Mouse (Mus musculus): ENCODE measurements at regions not wholly inside any gene's neighbourhood (a gene's known extent, or its start where the extent isn't known, plus 50 kb on each side); places are given as distances from the start of the nearest gene placed in this dataset.

DNA sequence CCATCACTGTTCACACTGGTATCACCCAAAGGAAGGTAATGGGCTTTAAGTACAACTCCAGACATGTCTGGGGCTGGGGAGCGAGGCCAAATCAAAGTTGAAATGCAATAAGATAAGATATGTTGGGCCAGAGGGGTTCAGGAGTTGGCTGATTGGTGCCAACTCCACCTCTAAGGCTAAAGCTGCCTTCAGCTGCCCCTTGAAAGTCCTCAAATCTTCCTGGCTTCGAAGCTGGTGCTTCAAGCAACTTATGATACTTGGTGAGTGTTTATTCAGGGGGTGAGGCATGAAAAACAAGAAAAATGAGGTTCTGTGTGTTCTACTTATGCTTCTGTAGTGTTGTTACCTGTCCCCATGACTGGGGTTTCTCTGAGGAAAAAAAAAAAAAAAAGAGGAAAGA, 185.3 kb upstream of the Zfp703 start:
- Histone ChIP-seq H3K4me1 (no peaks in the 10 kb centered on the region), H3K36me3 (no peaks in the 10 kb centered on the region), H3K4me2 (replicated peaks) (no peak overlapping the region), H3K9ac (no peak overlapping the region), H3K27ac (no peak overlapping the region), H3K9me3 (no peaks in the 10 kb centered on the region), H3K27me3 (no peaks in the 10 kb centered on the region), H3K4me3 (no peak overlapping the region)
- no peak for ATAC-seq (ENCODE audit: insufficient number of reproducible peaks, insufficient read depth, low FRiP score, low TSS enrichment)
- 80% methylated on average over 2 of the region's 2 CpGs for WGBS

DNA sequence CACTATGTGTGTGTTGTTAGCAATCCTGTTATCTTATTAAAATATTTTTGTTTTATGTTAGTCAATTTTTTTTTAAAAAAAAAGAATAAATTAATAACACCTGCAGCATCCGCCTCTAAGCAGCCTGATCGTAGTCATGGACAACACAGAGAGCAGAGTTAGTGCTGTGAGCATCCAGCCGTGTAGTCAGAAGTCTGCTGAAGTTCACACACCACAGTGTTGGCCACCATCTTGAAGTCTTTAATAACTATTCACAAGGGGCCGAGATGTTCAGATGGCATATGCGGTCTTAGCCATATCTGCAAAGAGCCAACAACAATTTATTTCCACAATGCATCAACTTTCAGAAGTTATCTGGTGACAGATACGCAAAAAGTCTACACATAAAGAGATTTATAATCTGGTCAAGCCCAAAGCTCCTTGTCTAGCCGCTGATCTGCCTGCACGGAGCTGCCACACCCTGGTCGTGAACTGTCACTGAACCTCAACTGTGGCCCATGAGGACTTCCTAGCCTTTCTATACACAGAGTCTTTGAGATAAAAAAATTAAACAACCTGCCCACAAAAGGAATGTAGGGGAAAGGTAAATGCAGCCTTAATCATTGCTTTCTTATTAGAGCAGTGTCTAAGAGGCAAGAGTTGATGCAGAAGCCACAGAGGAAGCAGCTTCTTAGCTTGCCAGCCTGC, 183.4 kb upstream of the Zfp703 start:
- WGBS = 85% methylated on average over 9 of the region's 9 CpGs
- Histone ChIP-seq H3K4me2 (replicated peaks) (no peak overlapping the region), H3K27ac (no peak overlapping the region), H3K36me3 (no peaks in the 10 kb centered on the region), H3K4me1 (no peaks in the 10 kb centered on the region), H3K4me3 (no peak overlapping the region), H3K27me3 (no peaks in the 10 kb centered on the region), H3K9ac (no peak overlapping the region), H3K9me3 (no peaks in the 10 kb centered on the region)
- ATAC-seq (ENCODE audit: insufficient number of reproducible peaks, insufficient read depth, low FRiP score, low TSS enrichment) = no peak

DNA sequence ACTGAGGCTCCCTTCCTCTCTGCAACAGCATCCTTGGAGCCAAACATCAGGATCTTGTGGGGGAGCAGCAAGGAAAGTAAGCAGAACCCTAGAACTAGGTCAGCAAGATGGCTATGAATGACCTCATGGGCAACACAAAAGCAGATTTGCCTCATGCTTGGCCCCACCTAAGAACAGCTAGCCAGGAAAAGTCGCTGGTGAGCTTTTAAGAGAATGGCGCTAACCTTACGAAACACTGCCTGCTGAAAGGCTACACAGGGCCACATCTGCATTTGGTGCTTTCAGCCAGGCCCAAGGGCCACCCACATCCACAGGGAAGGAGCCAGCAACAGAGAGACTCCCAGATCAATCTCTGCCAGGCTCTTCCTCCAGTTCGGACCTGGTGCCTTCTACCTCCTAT, 182.7 kb upstream of the Zfp703 start:
- no peak overlapping the region for H3K4me2 ChIP-seq (replicated peaks)
- peaks cover 5% of the 10 kb centered on the region; the same call in 1 of the 2 replicates for H3K27me3 ChIP-seq
- H3K9me3 ChIP-seq = no peaks in the 10 kb centered on the region
- no peaks in the 10 kb centered on the region for H3K4me1 ChIP-seq
- no peak overlapping the region for H3K27ac ChIP-seq
- H3K36me3 ChIP-seq = no peaks in the 10 kb centered on the region
- no peak overlapping the region for H3K4me3 ChIP-seq
- WGBS = 87% methylated on average over 4 of the region's 4 CpGs
- no peak for ATAC-seq (ENCODE audit: insufficient number of reproducible peaks, insufficient read depth, low FRiP score, low TSS enrichment)
- no peak overlapping the region for H3K9ac ChIP-seq

DNA sequence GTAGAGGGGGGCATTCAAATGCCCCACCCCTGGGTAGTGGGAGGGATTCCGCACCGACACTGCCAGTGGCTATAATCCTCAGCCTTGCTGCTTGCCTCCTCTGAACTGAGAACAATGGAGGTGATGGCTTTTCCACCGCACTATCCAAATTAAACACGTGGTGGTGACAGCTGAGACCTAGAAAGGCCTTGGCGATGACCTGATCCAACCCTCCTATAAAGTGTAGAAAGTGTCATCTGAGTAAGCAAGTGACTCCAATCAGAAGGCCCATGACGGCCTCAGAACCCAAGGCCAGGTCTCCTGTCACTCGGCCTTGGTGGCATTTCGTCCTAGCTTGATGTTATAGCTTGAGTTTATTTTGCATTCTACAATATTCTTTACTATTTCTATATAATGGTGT, 181.5 kb upstream of the Zfp703 start:
- peaks cover 5% of the 10 kb centered on the region; the same call in 1 of the 2 replicates for H3K27me3 ChIP-seq
- H3K9ac ChIP-seq = no peak overlapping the region
- no peaks in the 10 kb centered on the region for H3K36me3 ChIP-seq
- H3K27ac ChIP-seq = no peak overlapping the region
- H3K4me1 ChIP-seq = no peaks in the 10 kb centered on the region
- WGBS = 81% methylated on average over 8 of the region's 8 CpGs
- H3K9me3 ChIP-seq = no peaks in the 10 kb centered on the region
- no peak overlapping the region for H3K4me2 ChIP-seq (replicated peaks)
- no peak for ATAC-seq (ENCODE audit: insufficient number of reproducible peaks, insufficient read depth, low FRiP score, low TSS enrichment)
- no peak overlapping the region for H3K4me3 ChIP-seq

DNA sequence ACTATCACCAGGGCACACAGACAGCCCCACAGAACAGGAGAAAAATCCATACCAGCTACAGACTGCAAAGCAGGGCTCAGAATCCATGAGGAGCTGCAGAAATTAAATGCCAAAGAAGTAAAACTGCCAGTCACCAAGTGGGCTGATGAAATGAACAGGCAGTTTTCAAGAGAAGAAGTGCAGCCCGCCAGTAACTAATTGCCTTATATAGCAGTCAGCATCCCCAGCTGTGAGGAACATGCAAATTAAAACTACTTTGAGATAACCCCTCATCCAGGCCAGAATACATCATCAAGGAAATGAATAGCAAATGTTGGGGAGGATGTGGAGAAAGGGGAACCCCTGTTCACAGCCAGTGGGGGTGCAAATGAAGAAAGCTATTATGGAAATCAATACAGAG, 177.3 kb upstream of the Zfp703 start:
- no peak for ATAC-seq (ENCODE audit: insufficient number of reproducible peaks, insufficient read depth, low FRiP score, low TSS enrichment)
- Histone ChIP-seq H3K4me2 (replicated peaks) (no peak overlapping the region), H3K9me3 (no peaks in the 10 kb centered on the region), H3K27me3 (peaks cover 25% of the 10 kb centered on the region; the same call in 1 of the 2 replicates), H3K27ac (no peak overlapping the region), H3K4me3 (no peak overlapping the region), H3K36me3 (no peaks in the 10 kb centered on the region), H3K9ac (no peak overlapping the region), H3K4me1 (peaks cover 9% of the 10 kb centered on the region)
- 59% methylated on average over 1 of the region's 1 CpGs for WGBS

DNA sequence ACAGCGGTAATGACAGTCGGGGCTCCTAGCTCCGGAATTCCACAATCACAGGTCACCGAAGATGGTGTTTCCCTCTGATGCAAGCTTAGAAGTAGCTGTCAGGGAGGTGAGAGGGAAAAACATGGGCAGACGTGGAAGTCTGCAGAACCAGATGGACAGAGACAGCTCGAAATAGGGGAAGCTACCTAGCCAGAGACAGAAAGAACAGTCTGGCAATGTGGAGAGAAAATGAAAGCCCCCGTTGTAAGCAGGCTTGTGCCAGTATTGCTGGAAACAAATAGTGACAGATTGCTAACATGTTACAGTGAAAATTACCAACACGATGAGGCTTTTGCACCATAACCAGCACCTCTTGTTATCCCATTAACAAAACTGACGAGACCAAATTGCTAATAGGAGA, 173.0 kb upstream of the Zfp703 start:
- Histone ChIP-seq H3K27ac (no peak overlapping the region), H3K27me3 (peaks cover 23% of the 10 kb centered on the region; the same call in 1 of the 2 replicates)

DNA sequence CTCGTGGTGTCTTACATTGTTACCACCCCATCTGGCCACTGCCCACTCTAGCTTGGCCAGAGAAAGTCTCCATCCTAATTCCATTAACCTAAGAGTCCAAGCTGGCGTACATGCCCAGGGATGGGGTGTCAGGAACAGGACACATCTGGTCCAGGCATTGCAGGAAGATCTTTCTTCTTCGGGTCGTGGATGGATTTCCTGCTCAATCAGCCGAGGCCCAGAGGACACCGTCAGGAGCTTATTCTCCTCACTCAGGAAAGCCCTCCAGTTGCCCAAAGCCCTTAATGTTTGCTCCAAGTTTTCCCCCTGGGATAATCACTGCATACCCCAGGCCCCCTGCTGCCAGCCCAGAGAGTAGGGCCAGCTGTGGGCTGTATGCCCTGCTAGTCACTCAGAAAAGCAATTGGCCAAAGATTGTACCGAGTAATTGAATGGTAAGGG, 172.2 kb upstream of the Zfp703 start:
- no peak overlapping the region for H3K4me3 ChIP-seq
- H3K27me3 ChIP-seq = peaks cover 21% of the 10 kb centered on the region; the same call in 1 of the 2 replicates
- peak; percentile 24 for ATAC-seq (ENCODE audit: insufficient number of reproducible peaks, insufficient read depth, low FRiP score, low TSS enrichment)
- peak overlapping the region; percentile 70; the same call in 1 of the 2 replicates for H3K27ac ChIP-seq
- no peak overlapping the region for H3K9ac ChIP-seq
- H3K4me1 ChIP-seq = peaks cover 51% of the 10 kb centered on the region
- no peak overlapping the region for H3K4me2 ChIP-seq (replicated peaks)
- H3K9me3 ChIP-seq = no peaks in the 10 kb centered on the region
- WGBS = 16% methylated on average over 7 of the region's 7 CpGs
- H3K36me3 ChIP-seq = no peaks in the 10 kb centered on the region

More for the DNA sequence above, 173.0 kb upstream of the Zfp703 start:
- no peak overlapping the region for H3K4me3 ChIP-seq
- H3K36me3 ChIP-seq = no peaks in the 10 kb centered on the region
- 52% methylated on average over 9 of the region's 9 CpGs for WGBS
- no peak overlapping the region for H3K4me2 ChIP-seq (replicated peaks)
- no peak overlapping the region for H3K9ac ChIP-seq
- peaks cover 46% of the 10 kb centered on the region for H3K4me1 ChIP-seq
- ATAC-seq (ENCODE audit: insufficient number of reproducible peaks, insufficient read depth, low FRiP score, low TSS enrichment) = no peak
- H3K9me3 ChIP-seq = no peaks in the 10 kb centered on the region

DNA sequence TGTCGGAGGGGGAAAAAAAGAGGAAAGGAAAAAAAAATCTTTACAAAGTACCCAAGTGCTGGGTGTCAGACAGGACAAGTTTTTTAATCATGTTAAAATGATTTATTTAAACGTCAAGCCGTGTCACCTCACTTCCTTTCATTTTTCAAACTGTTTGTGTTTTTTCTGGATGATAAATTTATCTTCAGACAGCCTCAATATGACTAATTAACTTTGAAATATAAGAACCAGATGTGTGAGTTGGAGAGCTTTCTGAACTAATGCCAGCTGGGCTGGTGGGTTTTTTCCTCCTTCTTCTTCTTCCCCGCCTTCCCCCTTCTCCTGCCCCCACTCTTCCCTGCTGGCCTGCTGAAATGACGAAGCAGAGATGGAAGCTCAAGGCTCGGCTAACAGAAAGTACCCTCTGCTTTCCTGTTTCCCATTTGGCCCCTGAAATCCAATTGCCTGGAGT, 171.7 kb upstream of the Zfp703 start:
- Histone ChIP-seq H3K9me3 (no peaks in the 10 kb centered on the region), H3K9ac (no peak overlapping the region), H3K27ac (peak overlapping the region; percentile 70), H3K27me3 (peaks cover 23% of the 10 kb centered on the region; the same call in 1 of the 2 replicates), H3K4me1 (peaks cover 51% of the 10 kb centered on the region), H3K4me2 (replicated peaks) (0 out of 2 replicates have a peak overlapping the region, but pooled peaks have one; percentile 14), H3K36me3 (no peaks in the 10 kb centered on the region), H3K4me3 (no peak overlapping the region)
- ATAC-seq (ENCODE audit: insufficient number of reproducible peaks, insufficient read depth, low FRiP score, low TSS enrichment) = no peak
- WGBS = 5% methylated on average over 6 of the region's 6 CpGs

DNA sequence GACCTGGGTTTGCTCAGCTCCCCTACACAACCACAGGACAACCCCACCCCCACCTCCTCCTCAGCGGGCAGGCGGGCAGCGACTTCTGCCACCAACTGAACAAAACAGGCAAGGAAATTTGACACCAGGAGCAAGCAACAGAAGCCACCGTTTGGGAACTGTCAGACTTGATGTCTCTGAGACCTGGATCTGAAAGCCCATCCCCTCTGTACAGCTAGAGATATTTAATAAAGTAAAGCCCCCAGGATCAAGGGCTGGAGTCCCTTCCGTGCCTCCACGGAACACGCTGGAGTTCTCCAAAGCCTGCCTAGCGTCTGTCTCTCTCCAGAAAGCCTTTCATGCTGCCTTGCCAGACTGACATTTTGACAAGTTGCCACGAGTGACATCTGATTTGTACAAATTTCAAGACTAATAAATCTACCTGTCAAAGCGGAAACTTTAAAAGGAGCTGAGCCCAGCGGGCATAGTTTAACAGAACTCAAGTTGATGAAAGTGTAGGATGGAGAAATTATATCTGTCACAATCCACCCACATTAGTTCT, 168.9 kb upstream of the Zfp703 start:
- WGBS = 9% methylated on average over 11 of the region's 11 CpGs
- no peaks in the 10 kb centered on the region for H3K9me3 ChIP-seq
- H3K4me3 ChIP-seq = no peak overlapping the region
- H3K4me1 ChIP-seq = peaks cover 54% of the 10 kb centered on the region
- H3K27me3 ChIP-seq = 0 out of 2 replicates have a peak, but pooled peaks cover 16% of the 10 kb centered on the region
- H3K4me2 ChIP-seq (replicated peaks) = peak overlapping the region; percentile 26
- no peak overlapping the region for H3K9ac ChIP-seq
- no peaks in the 10 kb centered on the region for H3K36me3 ChIP-seq
- ATAC-seq (ENCODE audit: insufficient number of reproducible peaks, insufficient read depth, low FRiP score, low TSS enrichment) = no peak
- H3K27ac ChIP-seq = 0 out of 2 replicates have a peak overlapping the region, but pooled peaks have one; percentile 63

DNA sequence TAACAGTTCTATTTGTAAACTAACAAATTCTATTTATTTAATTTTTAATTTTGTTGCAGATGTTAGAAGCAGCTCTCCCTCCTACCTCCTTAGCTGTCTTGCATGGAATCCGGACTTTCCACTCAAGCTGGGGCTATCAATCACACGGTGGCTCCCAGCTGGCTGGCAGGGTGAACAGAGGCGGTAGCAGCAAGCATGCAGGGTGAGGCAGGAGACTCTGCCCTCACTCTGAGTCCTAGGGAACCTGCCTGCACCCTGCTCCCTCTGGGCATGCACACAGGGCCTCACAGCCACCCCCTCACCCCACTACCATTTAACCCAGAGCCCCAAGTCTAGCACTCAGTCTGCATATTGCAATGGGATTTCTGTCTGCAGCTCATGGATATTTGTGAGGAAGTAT, 168.4 kb upstream of the Zfp703 start:
- Histone ChIP-seq H3K4me2 (replicated peaks) (no peak overlapping the region), H3K4me3 (no peak overlapping the region), H3K27me3 (0 out of 2 replicates have a peak, but pooled peaks cover 10% of the 10 kb centered on the region), H3K9ac (no peak overlapping the region), H3K4me1 (peaks cover 54% of the 10 kb centered on the region), H3K27ac (no peak overlapping the region), H3K36me3 (no peaks in the 10 kb centered on the region), H3K9me3 (no peaks in the 10 kb centered on the region)
- ATAC-seq (ENCODE audit: insufficient number of reproducible peaks, insufficient read depth, low FRiP score, low TSS enrichment) = no peak
- WGBS = 6% methylated on average over 3 of the region's 3 CpGs

DNA sequence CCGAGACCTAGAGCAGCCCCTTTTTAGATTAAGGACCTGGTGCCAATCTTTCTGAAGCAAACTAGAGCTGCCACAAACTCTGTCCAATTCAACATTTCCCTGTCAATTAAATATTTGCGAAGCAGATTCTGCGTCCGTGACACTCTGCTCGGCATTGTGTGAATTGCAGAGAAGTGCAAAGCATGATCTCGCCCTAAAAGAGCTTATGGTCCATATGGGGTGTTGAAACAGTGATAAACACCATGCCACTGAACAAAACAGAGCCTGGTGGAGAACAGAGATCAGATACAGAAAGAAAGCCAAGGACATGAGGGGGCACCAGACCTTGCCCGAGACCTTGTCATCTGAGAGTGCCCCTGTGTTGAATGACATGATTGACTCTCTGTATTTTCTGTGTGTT, 167.2 kb upstream of the Zfp703 start:
- no peaks in the 10 kb centered on the region for H3K9me3 ChIP-seq
- no peak overlapping the region for H3K9ac ChIP-seq
- no peaks in the 10 kb centered on the region for H3K36me3 ChIP-seq
- H3K27ac ChIP-seq = no peak overlapping the region
- no peak for ATAC-seq (ENCODE audit: insufficient number of reproducible peaks, insufficient read depth, low FRiP score, low TSS enrichment)
- H3K4me1 ChIP-seq = peaks cover 44% of the 10 kb centered on the region
- 83% methylated on average over 7 of the region's 7 CpGs for WGBS
- no peak overlapping the region for H3K4me2 ChIP-seq (replicated peaks)
- H3K27me3 ChIP-seq = 0 out of 2 replicates have a peak, but pooled peaks cover 10% of the 10 kb centered on the region
- H3K4me3 ChIP-seq = no peak overlapping the region

Data from embryonic facial prominence, embryonic 12.5 days (tissue).